Mouse (Mus musculus) retina, postnatal 1 day (tissue): ENCODE results near the gene Rapgef6.
A peak's percentile ranks its signal among the peaks of the same experiment; 100 is the strongest.

ENCODE experiments used
- DNase-seq: peaks from one replicate; pipeline ENCODE4 v3.0.0-alpha.2; 2012

Gene Rapgef6

GRCm38 (mm10) chr11:54695951-54696350 is 173.3 kb downstream of the Rapgef6 start:
- DNase-seq = peak; percentile 15

DNA sequence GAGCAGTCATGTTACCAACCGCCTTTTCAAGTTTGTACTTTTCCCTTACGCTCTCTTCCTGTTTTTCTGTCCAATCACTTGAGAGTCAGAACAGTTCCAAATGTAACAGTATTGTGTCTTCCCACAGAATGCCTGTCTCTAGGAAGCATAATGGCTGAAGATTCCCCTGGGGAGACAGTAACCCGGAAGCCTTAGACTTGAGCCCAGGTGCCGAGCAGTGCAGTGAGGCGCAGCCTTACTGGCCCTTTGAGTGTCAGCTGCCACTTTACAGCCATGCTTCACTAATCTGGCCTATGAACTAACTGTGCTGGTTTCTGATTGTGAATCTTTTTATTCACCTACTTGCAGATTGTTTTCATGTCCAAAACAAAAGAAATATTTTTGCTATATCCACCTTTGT is 175.0 kb downstream of the Rapgef6 start:
- no peak for DNase-seq

DNA sequence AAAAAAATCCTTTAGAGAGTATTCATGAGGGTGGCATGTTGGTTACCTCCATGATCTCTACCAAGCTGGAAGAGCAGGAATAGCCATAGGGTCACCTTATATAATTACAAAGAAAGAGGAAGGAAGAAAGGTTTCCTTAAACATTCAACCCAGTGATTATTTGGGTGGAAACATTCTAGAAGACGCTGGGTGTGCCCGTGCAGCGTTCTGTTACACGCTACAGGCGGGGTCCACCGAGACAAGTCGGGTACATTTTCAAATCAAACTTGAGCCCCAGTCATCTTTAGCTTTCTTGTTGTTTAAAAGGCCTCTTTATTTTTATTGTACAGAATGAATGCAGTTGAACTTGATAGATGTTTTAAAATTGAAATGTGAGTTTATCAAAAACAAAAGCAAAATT is 176.0 kb downstream of the Rapgef6 start:
- no peak for DNase-seq

- no peak for DNase-seq
These were observed 177.3 kb downstream of the Rapgef6 start for GRCm38 (mm10) chr11:54699972-54700371.

DNA sequence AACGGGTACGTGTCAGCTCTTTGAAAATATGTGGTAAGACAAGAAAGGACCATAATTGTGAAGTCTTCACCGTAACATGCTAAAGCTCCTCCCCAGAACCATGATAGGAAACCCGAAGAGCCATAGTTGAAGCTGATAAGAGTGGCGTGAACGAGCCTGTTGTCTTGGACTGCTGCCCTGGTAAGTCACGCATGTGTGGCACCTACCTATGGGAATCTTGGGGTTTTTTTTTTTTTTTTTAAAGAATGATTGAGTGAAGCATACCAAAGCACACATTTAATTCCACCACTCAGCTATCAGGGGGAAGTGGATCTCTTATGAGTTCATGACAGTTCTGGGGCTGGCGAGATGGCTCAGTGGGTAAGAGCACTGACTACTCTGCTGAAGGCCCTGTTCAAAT is 179.2 kb downstream of the Rapgef6 start:
- no peak for DNase-seq

DNA sequence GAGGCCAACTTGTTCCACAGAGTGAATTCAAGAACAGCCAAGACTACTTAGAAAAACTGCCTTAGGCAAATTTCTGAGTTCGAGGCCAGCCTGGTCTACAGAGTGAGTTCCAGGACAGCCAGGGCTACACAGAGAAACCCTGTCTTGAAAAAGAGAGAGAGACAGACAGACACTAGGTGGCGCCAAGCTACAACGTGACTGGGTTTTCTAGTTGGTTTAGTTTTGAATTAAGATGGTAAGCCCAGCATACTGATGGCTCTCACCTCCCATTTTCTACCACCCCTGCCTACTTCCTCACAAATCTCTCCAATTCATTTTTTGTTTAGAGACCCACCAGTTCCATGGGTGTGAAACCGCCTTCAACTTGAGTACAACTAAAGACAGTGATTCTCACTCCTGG is 180.7 kb downstream of the Rapgef6 start:
- DNase-seq = peak; percentile 78

GRCm38 (mm10) chr11:54708153-54708552 is 185.5 kb downstream of the Rapgef6 start:
- no peak for DNase-seq

GRCm38 (mm10) chr11:54709645-54710044 is 187.0 kb downstream of the Rapgef6 start:
- no peak for DNase-seq

DNA sequence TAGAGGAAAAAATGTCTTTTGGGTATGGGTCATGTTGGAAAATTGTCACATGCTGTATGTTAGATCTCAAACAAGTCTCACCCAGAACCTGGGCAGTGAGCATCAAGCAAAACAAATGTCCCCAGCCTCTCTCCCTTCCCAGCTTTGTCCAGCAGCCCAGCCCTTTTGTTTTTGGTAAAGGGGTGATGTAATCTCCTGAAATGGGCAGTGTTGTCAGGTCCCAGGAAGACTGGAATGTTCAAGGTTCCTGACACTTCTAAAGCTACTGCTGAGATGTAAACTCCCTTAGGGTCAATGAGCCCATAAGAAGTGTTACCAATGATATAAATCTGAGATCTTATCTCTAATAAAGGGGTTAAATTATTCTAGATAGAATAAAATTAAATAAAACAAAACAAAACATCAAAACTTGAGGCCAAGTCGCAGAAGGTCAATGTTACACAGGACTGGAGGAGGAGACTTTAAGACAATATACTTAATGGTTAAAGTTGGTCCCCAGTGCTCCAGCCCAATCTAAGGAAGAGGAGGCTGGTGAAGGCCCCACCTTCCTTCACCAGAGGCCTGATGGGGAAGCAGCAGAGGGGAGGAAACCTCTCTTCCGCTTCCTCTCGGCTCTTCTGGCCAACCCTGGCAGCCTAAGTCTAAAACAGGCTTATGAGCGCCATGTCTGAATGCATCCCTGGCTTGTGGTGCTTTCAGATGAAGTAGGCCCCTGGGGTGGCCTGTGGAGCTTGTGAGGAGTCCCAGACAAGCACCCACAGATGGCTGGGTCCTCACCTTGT is 188.1 kb downstream of the Rapgef6 start:
- DNase-seq = no peak

DNA sequence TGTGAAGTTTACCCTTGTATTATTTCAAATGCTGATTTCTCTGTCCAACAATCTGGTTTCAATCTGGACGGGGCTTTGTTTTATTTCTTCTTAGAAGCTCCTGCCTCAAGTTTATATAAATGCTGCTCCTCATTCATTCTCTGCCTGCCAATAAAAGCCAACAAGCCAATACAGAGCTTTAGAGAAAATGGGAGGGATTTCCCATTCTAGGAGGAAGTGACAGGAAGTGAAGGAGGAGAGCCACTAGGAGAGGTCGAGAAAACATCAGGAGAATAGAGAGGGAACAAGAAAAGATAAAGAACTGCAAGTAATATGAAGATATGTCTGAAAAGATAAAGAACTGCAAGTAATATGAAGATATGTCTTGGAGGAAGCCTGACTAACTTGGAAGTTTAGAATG is 190.2 kb downstream of the Rapgef6 start:
- DNase-seq = no peak

DNA sequence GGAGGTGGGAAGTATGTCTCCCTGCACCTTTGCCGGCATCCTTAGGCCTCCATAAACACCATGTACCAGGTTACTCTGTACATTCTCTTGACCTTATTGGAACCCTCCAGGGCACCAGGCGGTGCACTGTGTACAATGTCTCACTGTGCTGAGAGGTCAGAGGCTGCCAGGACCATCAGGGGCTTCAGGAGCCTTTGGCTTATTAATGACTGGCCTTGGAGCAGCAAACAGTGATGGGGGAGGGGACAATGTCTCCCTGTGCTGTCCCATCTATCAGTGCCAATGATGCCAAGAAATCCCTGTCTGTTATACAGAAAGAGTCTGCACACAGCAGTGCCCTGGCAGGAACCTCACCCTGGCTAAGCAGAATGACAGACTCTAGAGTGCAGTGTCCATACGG is 195.2 kb downstream of the Rapgef6 start:
- DNase-seq = no peak

DNA sequence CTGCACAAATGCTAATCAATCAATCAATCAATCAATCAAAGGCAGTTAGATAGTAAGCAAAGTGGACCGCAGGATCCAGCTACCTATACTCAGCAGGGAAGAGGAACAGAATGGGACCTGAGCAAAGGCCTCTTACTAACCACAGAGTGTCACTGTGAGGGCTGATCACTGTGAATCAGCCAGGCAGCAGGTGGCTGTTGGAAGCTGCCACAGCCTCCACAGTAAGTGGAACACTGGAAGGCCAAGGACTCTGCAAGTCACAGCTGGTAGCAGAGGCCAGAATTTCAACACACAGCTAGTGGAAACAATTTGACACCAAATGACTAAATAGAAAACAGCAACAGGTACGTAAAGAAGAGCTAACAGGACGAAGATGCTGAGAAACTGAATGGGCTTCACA is 196.0 kb downstream of the Rapgef6 start:
- no peak for DNase-seq

GRCm38 (mm10) chr11:54722057-54722456 is 199.4 kb downstream of the Rapgef6 start:
- DNase-seq = no peak

DNA sequence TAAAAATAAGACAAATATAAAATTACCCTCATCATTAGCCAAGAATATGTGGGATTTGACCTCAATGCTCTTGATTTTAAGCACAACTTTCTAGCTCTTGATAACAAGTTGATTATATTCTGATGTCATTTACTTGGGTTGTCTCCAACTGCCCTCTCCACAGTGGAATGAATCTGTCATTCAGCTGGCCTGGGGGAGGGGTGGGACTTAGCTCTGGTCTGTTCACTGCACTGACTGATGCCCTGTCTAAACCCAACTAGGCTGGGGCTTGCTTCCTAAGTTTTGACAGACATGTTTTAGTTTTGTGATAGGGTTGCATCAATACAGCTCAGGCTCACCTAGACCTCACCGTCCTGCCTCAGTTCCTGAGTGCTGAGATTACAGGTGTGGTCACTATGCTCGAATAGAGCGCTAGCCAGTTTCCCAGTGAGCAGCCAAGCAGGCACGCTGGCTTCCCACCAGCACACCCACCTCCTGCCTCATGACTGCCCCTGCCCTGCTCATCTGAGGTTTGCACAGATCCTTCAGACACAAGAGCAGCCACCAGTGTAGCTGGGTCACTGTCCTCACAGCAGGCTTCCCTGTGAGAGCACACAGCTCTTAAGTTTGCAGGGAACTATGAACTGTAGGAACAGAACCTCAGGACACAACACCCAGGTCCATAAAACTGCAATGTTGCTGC is 201.8 kb downstream of the Rapgef6 start:
- peak; percentile 54 for DNase-seq

DNA sequence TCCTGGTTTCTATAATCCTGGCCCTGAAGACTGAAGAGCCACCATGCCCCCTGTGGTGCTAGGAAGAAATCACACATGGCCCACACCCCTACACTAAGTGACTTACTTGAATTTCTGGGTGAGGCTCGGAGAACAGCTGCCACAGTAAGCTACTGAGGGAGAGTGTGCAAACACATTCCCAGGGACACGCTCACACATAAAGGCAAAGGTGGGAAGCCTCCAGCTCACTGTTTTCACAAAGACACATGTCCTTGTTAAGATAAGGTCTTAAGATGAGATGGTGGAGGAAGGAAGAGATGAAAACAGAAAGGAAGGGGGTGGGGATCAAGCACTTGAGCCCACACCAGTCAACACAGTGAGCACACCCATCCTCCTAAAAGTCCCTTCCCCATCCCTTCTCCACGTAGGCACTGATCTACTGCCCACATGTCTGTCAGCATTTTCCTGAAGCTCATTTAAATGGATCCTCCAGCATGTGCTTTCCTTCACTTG is 204.0 kb downstream of the Rapgef6 start:
- DNase-seq = no peak

DNA sequence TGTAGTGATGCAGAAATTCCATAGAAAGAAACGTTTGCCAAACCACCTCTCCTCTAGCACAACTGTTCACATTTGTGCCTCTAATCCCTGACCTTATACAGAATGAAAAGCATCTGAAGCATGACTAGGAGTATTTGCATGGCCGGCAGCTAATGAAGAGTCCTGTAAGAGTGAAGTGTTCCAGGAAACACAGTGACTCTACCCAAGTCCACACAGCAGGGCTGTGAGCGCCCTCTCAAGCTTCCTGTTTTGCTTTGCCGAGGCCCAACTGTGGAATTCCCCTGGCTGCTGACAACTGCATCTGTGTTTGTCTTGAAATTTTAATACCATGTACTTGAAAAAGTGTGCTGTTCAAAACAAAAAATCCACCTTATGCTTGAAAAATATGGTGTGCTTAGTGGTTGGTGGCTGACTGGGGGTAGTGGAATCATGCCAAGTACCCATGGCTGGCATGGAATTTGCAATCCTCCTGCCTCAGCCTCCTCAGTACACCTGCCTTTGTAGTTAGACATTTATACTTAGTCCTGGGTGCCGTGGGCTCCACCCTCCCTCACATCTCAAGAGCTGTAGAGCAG is 204.8 kb downstream of the Rapgef6 start:
- DNase-seq = no peak

DNA sequence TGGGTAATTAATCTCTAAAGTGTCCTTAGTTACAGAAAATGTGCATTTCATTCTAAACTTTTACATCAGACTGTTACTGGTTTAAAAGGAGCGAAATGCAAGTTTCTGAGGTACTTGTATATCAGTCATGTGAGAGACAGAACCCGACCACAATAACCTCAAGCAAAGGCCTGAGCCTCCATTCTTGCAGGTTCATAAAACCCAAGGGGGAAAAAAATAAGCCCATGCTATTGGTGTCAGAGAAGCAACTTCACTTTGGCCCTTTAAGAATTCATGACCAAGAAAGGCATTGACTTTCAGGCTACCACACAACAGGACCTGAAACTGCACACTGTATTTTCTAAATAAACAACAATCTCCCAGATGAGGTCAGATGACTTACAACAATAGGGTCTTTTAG is 205.7 kb downstream of the Rapgef6 start:
- no peak for DNase-seq

- DNase-seq = no peak
These were observed 206.7 kb downstream of the Rapgef6 start for GRCm38 (mm10) chr11:54729311-54729710.

DNA sequence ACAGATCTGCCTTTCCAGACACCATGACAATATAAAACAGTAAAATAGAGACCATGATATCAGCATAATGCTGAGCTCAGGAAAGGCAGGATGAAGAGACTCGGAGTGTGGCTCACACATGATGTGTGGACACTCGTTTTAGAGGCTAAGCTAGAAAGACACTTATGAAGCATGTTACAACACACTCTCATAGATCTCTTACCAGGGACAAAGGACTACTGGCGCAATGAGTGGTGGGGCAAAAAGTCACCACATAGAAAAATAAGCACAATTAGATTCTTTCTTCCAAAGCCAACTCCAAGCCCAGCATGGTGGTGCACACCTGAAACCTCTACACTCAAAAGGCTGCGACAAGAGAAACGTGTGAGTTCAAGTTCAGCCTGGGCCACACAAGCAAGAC is 208.3 kb downstream of the Rapgef6 start:
- no peak for DNase-seq

DNA sequence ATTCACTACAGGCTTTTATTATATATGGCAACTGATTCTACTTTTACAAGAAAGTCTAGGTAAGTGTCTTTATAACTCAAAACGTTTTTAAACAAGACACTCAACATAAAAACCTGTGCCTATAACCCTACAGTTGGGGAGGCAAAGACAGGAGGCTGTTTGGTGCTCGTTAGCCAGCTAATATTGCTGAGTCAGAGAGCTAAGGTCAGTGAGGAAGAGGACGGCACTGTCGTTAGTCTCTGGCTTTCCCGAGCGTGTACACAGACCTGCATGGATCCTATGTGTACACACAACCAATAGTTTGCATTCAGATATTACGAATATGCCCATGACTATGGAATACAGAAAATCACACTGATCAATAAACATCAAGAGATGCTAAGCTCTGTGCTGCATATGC is 208.7 kb downstream of the Rapgef6 start:
- no peak for DNase-seq

DNA sequence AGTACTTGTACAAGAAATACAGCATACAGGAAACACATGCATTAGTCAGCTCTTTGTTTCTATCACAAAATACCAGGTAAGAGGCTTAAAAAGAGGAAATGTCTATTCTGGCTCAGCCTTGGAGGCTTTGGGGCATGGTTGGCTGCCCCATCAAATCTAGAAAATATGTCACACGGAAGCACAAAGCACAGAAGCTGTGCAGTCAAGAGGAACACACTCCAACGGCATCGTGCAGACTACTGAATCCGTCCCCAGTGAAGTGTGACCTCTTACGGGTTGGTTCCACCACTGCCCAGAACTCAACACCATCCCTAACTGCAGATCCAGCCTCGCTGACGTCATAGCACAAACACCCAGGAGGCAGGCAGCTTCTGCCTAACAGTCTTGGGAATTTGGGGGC is 210.9 kb downstream of the Rapgef6 start:
- DNase-seq = peak; percentile 67

- DNase-seq = no peak
These were observed 212.5 kb downstream of the Rapgef6 start for GRCm38 (mm10) chr11:54735114-54735513.

- DNase-seq = no peak
These were observed 214.3 kb downstream of the Rapgef6 start for GRCm38 (mm10) chr11:54736903-54737302.
